Mouse (Mus musculus): ENCODE data around the gene Tmem80.

The Tmem80 gene

DNA sequence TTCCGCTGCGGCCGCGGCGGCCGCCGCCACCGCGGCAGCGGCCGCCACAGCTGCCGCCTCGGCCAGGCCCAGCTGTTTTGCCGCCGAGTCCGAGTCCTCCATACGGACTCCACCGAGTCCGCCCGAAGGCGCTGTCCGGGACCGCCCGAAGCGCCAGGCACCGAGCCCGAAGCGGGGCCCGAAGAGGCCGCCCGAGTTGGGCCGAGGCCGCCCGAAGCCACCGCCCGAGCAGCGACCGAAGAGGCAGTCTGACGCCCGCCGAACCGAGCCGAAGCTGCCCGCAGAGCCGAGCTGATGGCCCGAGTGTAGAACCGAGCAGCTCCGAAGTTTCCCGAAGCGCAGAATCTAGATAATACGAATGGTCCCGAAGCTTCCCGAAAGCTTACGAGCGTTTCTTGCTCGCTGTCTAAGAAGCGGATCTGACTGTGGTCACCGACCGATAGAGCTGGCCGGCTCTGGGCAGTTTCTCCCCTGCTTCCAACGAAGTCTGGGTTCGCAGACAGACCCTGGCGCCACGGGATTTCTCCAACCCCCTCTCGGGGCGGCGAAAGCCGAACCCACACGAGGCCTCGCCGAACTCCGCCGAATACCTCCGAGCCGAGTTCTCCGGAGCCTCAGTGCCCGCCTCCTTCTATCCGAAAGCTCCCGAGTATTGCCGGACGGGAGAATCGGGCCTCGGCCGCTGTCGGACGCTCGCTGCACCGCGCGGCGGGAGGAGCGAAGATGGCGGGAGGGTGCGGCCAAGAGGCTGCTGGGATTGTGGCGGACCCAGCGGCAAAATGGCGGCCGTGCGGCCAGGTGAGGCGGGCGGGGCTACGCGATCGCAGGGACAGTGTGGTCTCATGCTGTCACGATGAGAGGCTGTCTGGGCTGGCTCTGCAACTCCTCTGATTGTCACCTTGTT is at the start of gene Tmem80, which contains the start of gene Deaf1:
Tmem80 (plus strand) TSS at position 271 of the 904 bp plus-strand sequence.
Deaf1 (minus strand) TSS at position 222 of the 904 bp plus-strand sequence.
- DNase-seq: peak; percentile 100

DNA sequence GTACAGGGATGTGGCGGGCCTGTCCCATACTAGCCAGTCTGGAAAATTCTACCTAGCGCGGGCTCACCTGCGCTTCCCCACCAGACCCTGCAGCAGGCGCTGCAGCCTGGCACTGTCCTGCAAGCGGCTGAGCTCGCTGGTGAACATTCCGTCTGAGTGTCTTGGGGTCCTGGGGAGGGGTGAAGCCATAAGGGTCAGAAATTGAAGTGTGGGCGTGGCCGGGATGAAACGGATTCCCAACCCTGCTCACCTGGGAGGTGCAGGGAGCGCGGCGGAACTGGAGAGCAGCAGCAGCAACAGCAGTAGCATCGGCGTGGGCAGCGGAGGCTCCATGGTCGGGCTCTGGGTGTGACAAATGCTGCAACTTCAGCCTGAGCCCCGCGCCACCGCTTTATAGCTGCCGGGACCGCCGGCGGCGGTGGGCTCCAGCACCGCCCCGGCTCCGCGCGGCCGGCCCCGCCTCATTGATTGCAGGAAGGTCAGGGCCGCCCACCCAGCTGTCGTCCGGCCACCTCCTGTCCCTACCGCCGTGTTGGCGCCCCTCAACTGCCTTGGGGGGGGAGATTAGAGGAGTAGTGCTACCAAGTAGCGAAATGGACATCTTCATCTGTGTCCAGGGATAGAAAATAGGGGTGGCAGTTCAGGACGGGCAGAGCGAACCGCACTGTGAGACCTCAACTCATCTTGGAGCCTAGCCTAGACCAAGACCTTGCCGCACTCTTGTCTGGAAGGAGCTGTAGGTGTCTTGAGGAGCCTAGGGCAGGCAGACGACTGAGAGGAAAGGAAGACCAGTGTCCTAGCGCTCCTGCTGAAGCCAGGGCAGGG is 48.6 kb upstream of the Tmem80 start, which contains the start of gene Sct:
Sct (minus strand) TSS at position 368 of the 825 bp plus-strand sequence.
- DNase-seq: no peak

- DNase-seq: no peak
Measured at GRCm38 (mm10) chr7:141281442-141281841, 46.1 kb upstream of the Tmem80 start.

DNA sequence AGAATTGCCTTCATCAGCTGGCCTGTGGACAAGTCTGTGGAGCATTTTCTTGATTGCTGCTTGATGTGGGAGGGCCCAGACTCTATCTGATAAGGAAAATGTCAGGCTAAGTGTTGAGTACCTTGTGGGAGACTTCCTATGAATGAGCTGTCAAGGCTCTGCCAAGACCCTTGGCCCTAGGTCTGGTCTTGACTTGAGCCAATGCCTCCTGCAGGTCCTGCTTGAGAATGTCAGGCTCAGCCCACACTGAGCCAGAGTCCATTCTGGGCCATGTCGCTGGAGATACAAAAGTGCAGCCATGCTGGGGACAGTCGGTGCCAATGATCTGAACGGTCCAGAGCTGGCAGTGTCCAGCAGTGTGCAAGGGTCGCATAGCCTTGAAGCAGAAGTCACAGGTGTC is 44.8 kb upstream of the Tmem80 start:
- no peak for DNase-seq

DNA sequence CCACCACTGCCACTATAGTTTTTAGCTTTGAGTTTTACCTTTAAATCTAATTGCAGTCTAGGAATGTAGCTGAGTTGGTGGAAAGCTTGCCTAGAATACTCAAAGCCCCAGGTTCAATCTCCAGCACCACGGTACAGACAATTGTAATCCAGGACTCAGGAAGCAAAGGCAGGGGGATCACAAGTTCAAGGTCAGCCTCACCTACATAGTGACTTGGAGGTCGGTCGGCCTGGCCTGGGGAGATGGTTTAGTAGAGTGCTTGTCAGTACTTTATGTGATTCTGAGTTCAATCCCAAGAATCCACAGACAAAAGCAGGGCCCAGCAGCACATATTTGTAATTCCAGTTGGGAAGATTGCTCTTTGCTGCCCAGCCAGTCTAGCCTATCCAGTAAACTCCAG is 39.5 kb upstream of the Tmem80 start:
- DNase-seq: no peak

DNA sequence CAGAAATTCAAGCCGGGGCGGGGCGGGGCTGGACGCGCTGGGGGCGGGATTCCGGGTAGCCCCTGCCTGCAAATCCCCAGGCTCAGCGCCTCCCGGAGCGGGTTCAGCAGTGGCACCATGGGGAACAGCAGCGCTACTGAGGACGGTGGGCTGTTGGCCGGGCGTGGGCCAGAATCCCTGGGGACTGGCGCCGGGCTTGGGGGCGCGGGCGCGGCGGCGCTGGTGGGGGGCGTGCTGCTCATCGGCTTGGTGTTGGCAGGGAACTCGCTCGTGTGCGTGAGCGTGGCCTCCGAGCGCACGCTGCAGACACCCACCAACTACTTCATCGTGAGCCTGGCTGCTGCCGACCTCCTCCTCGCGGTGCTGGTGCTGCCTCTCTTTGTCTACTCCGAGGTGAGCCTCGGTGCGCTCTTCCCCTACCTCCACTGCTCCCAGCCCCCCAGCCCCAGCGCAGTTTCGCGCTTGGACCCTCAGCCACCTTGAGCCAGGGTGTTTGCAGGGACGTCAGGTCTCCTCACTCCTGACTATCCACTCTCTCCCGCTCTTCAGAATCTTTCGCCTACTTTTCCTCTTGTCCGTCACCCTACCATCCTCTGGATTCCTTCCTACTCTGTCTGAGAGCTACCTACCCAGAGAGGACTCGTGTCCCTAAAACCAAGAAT is 35.5 kb upstream of the Tmem80 start, which contains the start of gene Drd4:
Drd4 (plus strand) TSS at position 86 of the 662 bp plus-strand sequence.
- no peak for DNase-seq

DNA sequence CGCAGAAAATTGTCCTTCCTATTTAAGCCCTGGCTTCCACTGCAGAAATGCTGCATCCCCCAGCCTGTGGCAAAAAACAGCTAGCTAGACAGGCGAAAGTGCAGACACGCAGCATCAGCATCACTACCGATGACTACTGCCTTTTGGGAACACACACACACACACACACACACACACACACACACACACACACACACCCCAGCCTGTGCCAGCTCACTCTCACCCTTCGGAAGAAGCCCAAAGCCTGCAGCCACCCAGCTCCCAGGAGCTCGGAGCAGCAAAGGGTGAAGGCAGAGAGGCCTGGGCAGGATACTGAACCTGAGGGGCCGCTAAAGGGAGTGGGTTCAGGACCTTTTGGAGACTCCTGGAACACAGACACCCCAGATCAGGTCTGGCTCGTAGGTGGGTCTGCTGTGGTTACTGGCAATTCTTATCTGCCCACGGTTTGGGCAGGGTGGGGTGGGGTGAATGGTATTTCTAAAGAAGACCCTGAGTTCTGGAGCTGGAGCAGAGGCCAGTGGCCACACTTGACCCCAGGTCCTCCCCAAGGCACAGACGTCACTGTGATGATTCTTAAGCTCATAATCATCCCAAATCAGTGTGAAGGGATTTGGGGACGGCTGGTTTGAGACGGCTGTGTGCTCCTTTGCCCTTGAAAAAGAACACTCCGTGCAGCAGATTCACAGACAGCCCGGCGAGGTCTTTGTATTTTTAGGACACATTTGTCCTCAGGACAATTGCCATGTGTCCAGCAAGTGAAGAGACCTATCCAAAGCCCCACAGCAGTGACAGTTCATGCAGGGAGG is 34.8 kb upstream of the Tmem80 start:
- DNase-seq: no peak

DNA sequence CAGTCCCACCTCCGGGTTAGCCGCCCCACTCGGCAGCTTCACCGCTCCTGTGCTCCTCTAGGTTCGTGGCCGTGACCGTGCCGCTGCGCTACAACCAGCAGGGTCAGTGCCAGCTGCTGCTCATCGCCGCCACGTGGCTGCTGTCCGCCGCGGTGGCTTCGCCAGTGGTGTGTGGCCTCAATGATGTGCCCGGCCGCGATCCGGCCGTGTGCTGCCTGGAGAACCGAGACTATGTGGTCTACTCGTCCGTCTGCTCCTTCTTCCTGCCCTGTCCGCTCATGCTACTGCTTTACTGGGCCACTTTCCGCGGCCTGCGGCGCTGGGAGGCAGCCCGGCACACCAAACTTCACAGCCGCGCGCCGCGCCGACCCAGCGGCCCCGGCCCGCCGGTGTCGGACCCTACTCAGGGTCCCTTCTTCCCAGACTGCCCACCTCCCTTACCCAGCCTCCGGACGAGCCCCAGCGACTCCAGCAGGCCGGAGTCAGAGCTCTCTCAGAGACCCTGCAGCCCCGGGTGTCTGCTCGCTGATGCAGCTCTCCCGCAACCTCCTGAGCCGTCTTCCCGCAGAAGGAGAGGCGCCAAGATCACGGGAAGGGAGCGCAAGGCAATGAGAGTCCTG is 33.6 kb upstream of the Tmem80 start:
- DNase-seq: no peak

DNA sequence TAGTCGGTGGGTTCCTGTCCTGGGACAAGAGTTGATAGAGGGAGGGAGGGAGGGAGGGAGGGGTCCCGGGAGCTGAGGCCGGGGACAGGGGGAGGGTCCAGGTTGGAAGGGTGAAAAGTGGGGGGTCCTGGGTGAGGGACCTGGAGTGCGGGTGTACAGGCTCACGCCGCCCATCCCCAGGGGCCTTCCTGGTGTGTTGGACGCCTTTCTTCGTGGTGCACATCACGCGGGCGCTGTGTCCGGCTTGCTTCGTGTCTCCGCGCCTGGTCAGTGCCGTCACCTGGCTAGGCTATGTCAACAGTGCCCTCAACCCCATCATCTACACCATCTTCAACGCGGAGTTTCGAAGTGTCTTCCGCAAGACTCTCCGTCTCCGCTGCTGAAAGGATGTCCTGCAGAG is 33.1 kb upstream of the Tmem80 start:
- no peak for DNase-seq

DNA sequence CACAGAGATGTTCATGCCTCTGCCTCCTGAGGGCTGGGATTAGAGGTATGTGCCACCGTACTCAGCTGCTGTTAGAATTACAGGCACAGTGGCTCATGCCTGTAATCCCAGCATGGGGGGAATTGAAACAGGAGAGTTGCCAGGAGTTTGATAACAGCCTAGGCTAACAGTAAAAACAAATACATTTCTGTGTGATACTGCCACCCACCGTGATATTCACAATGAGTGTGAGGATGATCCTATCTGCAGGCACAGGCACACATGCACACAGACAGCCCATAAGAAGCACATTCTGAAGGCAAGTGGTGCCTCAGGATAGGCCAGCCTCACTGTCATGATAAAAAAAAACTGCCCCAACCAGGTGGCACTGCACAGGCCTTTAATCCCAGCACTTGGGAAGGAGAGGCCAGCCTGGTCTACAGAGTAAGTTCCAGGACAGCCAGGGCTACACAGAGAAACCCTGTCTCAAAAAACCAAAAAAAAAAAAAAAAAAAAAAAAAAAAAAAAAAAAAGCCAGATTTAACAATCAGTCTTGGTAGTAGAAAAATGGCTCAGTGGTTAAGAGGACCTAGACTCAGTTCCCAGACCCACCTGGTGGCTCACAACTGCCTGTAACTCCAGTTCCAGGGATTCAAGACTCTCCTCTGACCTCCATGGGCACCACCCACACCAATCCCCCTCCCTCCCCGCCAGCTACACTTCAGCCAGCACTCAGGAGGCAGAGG is 29.5 kb upstream of the Tmem80 start:
- DNase-seq: no peak

DNA sequence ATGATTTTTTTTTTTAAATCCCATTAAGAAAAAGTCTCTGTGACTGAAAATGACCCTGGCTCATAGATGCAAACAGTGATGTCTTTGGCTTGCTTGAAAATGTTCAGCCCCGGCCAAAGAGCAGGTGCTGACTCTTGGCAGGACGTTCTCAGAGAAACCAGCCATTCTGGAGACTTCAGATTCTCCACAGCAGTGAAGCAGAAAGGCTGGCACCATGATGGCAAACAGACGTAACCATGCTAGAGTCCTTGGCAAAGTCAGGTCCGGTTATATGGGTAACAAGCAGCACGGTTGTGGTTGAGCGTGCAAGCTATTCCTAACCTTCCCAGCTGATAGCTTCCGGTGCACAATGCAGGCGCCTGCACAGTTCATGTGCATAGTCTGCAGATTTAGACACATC is 28.4 kb upstream of the Tmem80 start:
- DNase-seq: no peak

- DNase-seq: no peak
Measured at GRCm38 (mm10) chr7:141301386-141301785, 26.2 kb upstream of the Tmem80 start.

DNA sequence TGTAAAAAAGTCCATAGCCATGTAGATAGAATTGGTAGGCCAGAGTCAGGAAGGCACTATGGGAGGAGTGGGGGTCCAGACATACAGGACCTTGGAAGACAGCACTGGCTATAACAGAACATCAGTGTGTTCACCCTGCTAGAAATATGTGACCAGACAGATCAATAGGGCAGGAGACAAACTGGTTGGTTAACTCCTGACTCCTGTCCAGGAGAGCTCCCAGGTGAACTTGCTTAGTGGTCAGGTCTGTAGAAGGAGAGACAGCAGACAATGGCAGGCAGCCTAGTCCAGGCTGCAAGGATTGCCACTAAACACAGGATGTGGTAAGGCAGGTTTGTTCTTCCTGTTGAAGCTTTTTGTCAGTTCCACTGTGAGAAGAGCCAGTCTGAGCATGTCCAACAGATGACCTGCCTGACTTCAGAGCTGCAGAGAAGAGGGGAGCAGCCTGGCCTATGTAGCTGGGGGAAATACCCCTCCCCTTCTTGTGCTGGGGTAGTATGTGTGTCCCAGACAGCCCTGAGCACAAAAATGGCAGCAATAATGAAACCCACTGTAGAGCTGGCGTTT is 24.8 kb upstream of the Tmem80 start:
- DNase-seq: no peak

DNA sequence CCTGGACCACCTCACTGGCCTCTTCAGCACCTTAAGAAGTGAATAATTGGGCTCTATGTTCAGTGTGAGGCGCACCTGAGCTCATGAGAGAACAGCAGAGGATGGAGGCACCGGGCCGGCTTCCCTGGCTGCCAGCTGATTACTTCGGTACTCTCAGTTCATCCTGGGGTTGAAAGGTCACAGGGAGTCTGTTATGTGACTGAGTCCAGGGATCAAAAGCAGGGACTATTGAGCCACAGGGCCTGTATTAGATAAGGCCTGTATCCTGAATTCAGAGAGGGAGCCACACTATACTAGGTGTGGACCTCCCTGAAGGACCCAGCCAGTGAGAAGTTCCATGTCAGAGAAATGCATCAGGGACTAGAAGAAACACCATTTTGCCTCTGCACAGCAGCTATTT is 23.0 kb upstream of the Tmem80 start:
- no peak for DNase-seq

DNA sequence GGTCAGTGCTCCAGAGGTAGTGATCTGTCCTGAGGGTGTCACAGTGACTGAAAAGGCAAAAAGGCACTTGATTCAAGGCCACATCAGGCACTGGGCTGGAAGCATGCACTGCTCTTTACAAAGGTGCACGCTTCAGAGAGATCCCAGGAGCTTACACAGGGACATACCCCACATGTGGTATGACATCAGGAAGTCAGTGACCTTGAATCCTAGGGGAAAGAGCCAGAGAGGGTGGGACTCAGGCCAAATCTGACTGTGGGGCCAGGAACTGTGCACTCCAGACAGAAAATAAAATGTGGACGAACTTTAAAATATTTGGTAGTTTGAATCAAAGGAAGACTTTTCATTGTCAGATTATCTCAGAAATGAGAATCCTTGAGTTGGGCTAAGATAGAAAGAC is 13.1 kb upstream of the Tmem80 start:
- no peak for DNase-seq

GRCm38 (mm10) chr7:141315076-141315475 is 12.5 kb upstream of the Tmem80 start:
- peak; percentile 24 for DNase-seq

DNA sequence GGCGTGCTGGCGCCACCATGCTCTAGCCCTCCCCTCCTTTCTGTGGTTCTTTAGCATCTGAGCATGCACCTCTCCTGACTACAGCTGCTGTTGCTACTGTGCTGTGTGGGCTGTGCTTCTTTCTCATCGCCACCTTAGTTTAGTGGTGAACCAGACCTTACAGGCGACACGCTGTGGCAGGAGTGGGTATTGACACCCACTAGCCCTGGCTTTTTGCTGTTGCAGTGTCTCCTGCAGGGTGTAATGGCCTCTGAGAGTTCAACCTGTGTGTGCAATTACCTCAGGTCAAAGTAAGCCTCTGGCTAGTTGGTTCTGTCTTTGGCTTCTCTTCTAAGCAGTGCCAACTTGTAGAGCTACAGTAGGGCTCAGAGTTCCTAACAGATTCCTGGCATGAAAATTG is 11.6 kb upstream of the Tmem80 start:
- DNase-seq: peak; percentile 29

- no peak for DNase-seq
Measured at GRCm38 (mm10) chr7:141317619-141318132, 9.9 kb upstream of the Tmem80 start.

GRCm38 (mm10) chr7:141319446-141319845 is 8.1 kb upstream of the Tmem80 start:
- DNase-seq: no peak

GRCm38 (mm10) chr7:141324686-141325085 is 2.9 kb upstream of the Tmem80 start:
- DNase-seq: no peak
